Mouse (Mus musculus) CH12.LX (cell line): Measurements from ENCODE around the gene Khdc1b.

Experiments used
- CTCF ChIP-seq, 2 experiments: IDR thresholded peaks in 1 of 2; conservative IDR thresholded peaks in 1 of 2; 2 replicates each; pipeline ENCODE4 v1.5.1; 2011 to 2012; ENCODE audit warnings: low read depth in 2 of 2, low read length in 2 of 2, improper control_type of control experiment in 1 of 2, inconsistent platforms in 1 of 2, mild to moderate bottlenecking in 1 of 2, moderate library complexity in 1 of 2
- EP300 ChIP-seq: IDR thresholded peaks from 2 replicates; pipeline ENCODE4 v1.6.1; 2011; ENCODE audit warnings: low read length, improper control_type of control experiment
- JUN ChIP-seq: IDR thresholded peaks from 2 replicates; pipeline ENCODE4 v1.6.1; 2011; ENCODE audit warnings: low read depth, mild to moderate bottlenecking, low read length, improper control_type of control experiment, moderate library complexity; ENCODE audit not compliant: insufficient read depth
- TCF12 ChIP-seq: IDR thresholded peaks from 2 replicates; pipeline ENCODE4 v1.6.1; 2014; ENCODE audit warnings: low read depth, mild to moderate bottlenecking, inconsistent platforms, low read length, improper control_type of control experiment

DNA sequence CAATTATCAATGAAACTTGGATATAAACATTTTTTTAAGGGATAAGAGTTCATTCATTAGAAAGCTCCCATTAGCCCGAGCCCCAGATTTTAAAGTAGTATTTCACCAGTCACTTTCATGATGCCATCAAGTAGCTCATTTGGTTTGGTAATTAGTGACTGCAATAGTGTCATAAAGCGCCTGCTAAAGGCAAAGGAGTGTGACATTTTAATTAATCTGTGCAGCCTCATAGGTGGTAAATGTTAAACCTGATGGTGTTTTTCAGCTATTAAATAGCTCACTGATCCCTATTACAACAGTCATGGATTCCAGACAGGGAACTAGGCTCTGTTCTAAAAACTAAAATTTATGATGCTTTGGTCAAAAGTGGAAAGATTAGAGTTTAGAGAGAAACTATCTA, 23.9 kb downstream of the Khdc1b start:
- TF ChIP-seq TCF12 (no peak), CTCF (conservative IDR thresholded peaks at IDR 0.05 in 1 of 2, IDR thresholded peaks at IDR 0.05 in 1 of 2; ENCODE audit: low read depth in 2 of 2, low read length in 2 of 2) (no peak), JUN (no peak), EP300 (no peak)
